Mouse (Mus musculus) CD8-positive naive resting alpha-beta T cell, adult 2 months (primary cell): ENCODE measurements around the gene Setd7.
"Not testable (repeated sequence)": the region's sequence is repeated elsewhere in the genome, so short reads cannot be mapped to it uniquely, and the experiment has no call there.

Experiments used
- DNase-seq, 2 experiments: peaks; one replicate each; pipeline ENCODE4 v3.0.0; 2022; ENCODE audit warnings: low read depth in 2 of 2, low spot score in 2 of 2

Gene Setd7

DNA sequence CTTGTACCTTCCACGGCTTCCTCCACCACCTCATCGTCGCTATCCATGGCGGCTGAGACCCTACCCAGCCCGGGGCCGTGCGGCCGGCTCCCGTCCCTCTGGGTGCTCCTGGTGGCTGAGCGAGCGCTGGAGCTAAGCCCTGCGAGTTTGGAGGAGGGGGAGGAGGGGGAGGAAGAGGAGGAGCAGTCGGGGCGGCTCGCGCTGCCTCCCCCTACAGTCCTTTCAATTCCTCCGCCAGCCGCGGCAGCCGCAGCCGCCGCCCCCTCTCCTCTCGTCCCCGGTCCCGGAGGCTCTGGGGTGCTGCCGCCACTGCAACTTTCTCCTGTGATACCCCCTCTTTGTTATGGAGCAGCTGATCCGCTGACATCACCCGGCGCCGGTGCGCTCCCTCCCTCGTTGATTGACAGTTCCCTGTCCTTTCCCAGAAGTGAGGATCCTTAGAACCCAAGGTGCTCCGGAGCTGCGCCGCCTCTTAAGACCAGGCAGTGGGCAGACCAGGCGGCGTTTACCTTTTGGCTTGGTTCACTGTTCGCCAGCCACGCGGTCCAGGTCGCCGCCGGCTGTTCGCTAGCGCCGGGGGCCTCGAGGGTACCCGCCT lies at the start of gene Setd7:
TSS of gene Setd7 (minus strand) at position 369 of the 598 bp plus-strand sequence.
- peak; percentile 60 to 65 for DNase-seq

DNA sequence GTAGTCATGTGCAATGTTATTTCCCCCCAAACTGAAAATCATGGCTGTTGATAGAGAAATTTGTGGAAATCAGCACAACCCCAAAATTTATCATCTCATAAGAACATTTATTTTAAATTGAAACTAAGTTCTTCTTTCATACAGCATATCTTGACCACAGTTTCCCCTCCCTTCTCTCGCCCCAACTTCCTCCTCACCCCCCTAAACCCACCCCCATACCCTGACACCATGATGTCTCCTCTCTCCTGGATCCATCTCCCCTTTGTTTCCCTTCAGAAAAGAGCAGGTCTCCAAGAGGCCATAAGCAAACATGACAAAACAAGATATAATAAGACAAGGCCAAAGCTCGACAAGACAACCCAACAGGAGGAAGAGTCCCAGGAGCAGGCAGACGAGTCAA lies 43.8 kb upstream of the Setd7 start:
- no peak for DNase-seq

DNA sequence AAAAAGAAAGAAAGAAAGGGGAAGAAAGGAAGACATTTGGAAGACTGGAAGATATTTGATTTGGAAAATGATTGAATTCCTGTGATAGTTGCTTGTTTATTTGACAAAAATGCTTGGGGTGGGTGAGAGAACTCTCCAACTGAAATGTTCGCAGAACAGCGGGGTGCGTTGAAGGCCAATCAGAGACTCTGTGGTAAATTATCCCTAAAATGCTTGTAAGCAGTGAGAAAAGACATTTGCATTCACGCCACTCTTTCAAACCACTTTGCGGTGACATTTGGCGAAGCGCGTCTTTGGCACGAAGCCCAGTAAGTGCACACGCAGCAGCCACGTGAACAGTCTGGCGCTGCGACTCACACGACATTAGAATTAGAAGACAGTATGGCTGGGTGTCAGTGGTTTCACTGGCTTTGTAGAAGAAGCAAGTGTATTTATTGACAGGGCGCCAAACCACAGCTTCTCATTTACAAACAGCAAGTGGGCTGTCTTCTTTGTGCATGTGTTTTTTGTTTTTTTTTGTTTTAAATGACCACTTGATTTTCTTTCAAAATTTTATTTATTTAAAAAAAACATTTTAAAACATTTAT lies 43.1 kb upstream of the Setd7 start:
- DNase-seq = peak in 1 of 2 experiments; percentile 23

DNA sequence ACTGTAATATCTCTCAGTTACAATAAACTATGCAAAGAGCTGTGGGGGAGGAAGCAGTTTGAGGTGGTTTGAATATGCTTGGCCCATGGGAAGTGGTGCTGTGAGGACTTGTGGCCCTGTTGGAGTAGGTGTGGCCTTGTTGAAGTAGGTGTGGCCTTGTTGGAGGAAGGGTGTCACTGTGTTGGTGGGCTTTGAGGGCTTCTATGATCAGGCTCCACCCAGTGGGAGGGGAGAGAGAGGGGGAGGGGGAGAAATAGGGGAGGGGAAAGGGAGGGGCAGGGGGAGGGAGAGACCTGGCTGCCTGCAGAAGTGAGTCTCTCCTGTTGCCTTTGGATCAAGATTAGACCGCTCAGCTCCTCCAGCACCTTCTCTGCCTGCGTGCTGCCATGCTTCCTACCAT lies 40.8 kb upstream of the Setd7 start:
- no peak for DNase-seq

DNA sequence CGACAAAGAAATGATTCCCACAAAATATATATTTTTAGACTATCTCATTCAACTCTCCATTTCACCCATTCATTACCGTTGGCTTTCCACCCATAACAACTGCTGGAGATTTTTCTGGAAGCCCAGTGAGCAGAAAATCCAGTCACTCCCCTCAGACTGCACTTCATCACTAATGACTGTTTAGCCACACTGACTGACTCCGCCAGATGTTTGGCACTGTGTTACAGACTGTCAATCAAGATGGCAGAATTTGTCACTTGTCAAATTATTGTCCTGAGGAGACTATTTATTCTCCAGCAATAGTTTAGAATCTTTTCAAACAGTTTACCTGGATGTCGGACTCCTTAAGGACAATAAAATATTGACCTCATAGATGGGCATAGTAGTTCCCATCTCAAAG lies 40.0 kb upstream of the Setd7 start:
- DNase-seq = no peak

DNA sequence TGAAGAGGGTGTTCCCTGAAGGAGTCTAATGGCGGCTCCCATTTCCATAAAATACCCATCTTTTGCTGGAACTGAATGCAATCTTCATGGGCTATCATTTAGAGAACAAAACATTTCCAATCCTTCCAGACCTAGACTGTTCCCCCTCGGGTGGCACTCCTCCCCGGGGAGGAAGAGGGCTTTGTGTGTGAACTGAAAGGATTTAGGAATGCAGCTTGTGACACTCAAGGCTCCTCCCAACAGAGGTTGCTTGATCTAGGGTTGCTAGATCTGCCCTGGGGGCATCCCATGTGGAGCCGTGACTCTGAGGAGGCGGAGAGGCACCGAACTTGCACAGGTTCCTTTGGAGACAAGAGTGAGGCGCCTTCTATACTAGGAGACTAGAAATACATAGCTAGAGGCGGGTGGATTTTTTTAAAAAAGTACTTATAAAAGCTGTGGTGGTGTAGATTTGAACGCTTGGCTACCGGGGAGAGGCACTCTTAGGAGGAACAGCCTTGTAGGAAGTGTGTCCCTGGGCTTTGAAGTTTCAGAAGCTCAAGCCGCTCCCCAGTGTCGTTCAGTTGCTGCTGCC lies 38.5 kb upstream of the Setd7 start:
- DNase-seq = no peak

DNA sequence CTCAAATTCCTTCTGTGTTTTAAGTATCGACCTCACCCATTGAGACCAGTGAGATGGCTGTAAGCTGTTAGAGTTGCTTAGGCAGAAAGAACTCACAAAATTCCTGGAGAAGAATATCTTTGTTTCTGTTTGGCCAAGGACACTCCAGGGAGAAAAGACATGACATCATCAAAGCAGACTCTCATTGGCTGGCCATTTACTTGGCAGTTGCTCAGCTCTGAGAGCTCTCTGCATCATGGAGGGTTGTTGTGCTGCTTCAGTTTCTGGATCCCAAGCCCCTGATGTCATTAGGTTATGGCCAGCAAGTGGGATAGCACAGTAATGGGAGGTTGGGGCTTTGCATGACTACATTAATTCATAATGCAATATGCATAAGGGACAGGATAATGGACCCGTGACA lies 35.9 kb upstream of the Setd7 start:
- no peak for DNase-seq

DNA sequence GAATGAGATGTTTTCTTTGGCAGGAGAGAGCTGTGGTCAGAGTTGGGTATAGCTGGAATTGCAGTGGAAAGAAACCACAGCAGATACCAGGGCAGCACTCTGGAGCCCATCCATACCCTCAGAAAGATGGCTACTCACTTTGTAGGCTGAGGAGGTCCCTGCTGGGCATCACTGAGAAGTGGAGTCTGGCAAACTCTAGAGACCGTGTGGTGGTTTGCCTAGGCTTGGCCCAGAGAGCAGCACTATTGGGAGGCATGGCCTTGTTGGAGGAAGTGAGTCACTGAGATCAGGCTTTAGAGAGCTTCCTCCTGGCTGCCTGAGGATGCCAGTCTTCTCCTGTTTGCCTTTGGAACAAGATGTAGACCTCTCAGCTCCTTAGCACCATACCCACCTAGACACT lies 32.8 kb upstream of the Setd7 start:
- DNase-seq = no peak

DNA sequence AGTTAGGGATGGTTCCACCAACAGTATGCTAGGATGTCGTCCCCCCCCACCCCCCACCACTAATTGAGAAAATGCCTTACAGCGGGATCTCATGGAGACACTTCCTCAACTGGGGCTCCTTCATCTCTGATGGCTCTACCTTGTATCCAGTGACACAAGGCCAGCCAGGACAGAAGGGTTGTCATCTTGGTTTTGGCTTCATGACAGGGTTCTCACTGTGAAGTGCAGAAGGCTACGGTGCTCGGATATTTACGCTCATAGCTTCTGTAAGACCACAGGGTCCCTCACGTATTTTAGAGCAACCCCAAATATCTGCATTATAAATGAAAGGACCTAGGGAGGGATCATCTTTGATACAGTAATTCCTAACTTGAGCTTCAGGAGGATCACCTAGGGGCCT lies 30.9 kb upstream of the Setd7 start:
- no peak for DNase-seq

DNA sequence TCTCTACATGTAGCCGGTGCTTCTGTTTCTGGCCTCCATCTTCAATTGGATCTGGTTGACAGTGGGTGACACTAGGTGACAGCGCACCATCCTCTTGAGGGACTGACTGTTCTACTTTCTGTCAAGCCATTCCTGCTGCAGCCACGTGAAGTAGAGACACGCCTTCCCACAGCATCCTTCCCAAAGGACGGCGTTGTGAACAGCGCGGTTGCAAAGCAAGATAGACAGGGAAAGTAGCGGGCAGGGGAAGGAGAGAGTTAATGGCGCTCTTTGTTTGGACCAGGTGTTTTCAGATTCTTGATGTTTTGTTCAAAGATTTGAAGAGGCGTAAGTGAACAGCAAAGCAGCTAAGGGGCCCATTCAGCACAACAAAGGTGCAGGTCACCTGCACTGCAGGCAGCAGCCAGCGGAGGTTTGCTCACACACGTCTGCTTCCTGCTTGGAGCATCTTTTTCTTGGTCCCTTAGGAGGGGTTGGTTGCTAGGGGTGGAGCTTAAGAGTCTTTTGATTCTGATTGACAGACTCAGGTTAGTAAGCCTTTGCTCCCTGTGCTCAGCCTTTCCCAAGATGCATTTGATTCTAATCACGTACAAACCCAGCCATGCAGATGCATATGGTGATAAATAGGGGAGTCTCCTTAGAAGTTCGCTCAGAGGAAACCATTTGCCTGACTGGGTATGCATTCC lies 29.7 kb upstream of the Setd7 start:
- DNase-seq = no peak

DNA sequence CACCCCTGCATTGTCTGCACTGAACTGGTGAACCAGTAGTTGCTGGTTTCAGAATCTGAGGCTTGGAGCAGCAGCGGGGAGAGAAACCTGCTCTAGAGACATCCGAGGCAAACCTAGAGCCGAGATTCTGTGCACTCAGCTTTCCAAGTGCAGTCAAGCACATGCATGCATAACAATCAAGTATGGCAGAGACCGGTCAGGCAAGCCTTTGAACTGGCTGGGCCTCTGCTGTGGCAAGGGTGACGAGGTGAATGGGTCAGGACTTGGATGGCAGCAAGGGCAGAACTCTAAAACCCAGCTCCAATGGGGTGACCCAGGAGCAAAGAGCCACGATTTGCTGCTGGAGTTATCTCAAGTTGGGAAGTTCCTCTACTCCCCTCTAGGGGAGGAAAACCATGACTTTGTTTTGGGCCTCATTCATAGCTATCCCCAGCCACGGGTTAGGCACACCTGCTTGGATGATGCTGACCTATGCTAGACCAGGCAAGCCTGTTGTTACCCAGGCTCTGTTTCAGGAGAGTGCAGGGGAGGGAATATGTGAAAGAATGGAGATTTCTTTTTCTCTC lies 27.1 kb upstream of the Setd7 start:
- no peak for DNase-seq

DNA sequence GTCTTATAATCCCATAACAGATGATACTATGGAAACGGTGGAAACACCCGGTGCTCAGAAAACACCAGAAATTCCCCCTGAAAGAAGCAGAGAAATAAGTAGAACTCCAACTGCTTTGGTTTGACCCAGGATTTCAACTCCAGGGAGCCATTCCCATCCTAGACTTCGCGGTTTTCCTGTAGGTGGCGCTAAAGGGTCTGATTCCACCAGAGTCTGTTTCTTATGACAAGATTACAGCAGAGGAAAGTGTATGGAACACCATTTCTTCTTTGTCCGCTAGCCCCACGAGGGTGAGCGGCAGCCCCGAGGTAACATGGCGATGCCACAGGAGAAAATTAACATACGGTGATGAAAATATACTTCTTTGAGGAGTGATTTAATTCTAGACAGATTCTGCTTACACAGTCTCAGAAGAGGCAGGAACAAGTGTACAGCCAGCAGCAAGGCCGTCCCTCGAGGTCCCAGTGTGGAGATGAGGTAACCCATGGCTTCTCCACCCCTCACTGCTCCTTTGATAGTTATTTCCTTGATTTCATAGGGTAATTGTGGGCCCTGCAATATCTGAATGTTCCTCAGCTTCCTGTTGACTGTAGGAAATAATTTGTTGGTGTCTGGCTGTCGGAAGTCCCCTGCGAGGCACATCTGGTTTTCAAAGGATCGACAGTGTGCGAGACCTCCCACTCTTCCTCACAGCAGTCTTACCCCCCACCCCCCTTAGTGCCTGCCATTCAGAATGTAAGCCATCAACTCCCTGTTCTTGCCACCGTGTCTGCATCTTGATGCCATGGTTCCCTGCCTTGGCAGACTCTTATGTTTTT lies 23.1 kb upstream of the Setd7 start:
- peak; percentile 54 to 61 for DNase-seq

DNA sequence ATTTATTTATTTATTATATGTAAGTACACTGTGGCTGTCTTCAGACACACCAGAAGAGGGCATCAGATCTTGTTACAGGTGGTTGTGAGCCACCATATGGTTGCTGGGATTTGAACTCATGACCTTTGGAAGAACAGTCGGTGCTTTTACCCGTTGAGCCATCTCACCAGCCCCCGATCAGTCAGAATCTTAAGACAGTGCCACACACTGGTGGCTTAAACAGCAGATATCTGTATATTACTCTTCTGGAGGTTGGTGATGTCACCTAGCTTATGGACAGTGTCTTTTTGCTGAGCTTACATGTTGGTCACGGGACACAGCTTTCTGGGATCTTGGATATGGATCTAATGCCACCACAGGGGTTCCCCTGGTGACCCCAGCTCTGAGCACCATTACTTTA lies 18.6 kb upstream of the Setd7 start:
- not testable (repeated sequence) for DNase-seq

DNA sequence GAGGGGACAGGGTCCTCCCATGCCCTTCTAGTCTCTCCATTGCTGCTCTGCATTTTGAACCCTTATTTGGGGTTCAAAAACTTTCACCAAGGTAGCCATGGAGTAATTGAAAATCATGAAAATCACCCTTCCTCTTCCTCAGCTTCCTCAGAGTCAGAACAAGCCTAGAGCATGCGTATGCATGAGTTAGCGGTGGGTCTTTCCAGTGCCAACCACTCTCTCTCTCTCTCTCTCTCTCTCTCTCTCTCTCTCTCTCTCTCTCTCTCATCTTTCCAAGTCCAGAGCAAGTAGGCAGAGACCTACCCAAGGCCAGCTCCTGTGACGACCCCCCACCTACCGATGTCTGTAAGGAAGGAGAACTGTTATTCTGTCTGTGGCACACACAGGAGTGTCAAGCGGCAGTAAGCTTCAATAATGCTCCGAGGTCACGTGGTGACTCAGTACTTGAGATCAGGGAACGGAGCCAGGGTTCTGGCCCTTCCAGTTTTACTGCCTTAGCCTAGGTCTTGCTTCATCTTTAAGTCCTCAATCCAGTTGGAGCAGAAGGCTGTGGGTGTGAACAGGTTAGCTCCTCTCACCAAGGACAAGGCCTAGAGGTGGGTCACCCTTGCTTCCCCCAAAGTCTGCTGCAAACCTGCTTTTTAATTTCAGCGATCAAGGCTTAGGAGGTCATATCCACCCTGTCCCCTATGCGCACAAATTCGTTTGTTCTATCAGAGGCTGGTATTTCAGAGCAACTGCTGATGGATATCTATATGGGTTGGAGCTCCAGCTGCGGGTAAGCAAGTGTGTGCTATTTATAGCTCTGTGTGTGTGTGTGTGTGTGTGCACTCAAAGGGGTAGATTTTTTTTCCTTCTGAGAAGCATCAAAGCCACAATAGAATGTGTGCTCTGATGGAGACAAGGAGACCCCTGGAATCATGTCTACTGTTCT lies 17.4 kb upstream of the Setd7 start:
- no peak for DNase-seq

DNA sequence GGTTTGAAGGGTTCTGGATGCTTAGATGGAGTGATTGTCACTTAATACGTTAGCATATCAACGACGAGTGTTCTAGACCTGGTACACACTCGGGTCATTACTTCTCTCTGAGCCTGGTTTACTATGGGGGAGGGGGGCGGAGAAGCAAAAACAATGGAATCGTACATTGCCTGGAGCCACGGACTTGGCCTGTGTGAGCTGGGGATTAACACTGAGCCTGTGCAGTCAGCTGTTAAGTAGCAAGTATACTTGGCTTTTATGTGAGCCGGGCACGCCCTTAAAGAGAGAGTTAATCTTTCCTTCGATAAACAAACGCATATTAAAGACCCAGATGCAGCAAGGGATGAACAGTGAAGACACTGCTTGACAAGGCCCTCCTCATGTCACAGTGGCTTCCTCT lies 16.7 kb upstream of the Setd7 start:
- no peak for DNase-seq

DNA sequence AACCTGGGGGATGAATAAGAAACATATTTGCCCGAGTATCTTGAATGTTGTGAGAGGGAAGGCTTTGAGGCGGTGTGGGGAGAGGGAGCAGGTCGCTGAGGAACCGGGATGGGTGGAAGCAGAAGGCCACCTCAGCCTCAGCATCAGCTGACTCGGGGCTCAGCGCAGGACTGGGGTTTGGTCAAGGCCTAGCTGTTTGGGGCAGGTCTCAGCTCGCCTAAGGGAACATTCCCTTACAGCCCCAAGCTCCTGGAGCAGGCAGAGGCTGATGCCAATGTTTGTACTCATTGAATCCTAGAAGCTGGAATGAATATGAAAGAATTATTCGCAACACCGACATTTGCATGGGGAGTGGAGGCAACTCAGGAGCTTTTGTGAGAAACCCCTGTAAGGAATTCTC lies 13.2 kb upstream of the Setd7 start:
- no peak for DNase-seq

DNA sequence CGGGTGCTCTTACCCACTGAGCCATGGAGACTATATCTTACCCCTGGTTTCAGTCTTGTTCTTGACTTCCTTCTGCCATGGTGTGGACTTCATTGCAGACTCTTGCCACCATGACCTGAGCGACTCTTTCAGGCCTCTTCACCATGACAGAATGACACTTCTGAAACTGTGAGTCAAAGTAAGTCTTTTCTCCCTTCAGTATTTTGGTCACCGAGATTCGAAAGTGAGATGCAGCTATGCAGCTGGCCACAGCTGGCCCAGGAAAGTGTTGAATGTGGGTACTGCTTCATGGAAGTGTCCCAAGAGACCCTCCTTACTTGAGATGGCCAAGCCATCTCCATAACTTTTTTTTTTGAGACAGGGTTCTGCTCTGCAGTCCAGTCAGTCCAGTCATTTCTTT lies 9.5 kb upstream of the Setd7 start:
- DNase-seq = no peak

DNA sequence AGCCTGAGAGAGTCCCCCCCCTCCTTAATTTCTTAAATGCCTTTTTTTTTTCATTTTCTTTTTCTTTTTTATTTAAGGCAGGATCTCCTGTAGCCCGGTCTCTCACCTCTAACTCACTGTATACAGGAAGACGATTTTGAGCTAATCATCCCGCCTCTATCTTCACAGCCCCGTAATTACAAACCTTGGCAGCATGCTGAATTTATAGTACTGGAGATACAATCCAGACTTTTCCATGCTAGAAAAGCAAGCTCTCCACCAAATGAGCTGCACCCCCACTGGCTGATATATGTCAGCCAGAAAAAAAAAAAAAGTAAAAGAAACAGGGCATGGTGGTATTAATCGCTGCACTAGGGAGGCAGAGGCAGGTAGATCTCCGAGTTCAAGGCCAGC lies 1.3 kb upstream of the Setd7 start:
- DNase-seq = no peak

DNA sequence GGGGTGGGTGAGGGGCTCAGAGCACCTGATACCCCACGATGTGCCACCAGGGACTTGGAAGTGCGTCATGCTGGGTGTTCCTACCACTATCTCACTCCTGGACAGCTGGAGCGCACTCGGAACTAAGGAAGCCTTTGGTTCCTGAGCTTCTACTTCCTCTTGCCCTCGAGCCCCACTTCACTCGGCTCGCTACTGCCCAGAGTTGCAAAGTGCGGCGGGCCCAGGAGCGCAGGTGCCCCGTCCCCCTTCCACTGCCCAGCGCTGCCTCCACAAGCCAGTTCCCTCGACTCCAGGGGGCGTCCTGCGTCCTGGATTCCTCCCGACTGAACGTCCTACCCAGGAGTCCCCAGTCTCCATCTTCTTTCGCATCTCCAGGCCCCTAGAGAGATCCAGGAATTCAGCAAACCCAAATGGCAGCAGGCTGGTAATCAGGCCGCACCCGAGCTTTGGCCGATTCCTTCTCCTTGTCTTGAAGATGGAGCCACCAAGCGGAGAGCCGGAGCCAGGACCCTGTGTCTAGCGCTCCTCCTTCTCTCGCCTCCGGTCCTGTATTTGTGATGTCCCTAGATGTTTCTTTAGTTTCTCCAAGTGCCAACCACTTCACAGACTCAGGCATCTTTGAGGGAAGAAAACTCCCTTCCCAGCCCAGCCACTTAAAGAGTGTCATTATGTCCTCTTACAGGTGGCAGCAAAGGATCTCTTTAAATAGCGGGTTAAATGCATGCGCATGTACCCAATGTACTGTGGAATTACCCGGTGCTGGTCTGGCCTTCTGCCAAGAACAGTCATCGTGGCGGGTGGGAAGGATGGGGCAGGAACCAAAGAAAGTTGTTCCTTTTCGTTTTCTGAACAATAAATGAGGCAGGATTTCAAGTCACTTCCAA lies 672 bp upstream of the Setd7 start:
- peak; percentile 58 to 60 for DNase-seq
